Mouse (Mus musculus) lung, adult 2 months (tissue): ENCODE measurements around the gene Otop1. TPM values are rescaled to one million over a fixed set of nuclear protein-coding genes. Genes with fewer than 3 reads are reported as not detected.

Experiments used
- DNase-seq: peaks from one replicate; pipeline ENCODE4 v3.0.0; 2022
- H3K4me1 ChIP-seq: fragments of 200-500 bp; 2 replicates; pipeline ENCODE4 v1.6.1; 2011; ENCODE audit warnings: low read length; ENCODE audit not compliant: control insufficient read depth, insufficient read depth
- H3K4me3 ChIP-seq: fragments of 200-500 bp; replicated peaks from 2 replicates; pipeline ENCODE3; 2011; ENCODE audit warnings: low read depth, mild to moderate bottlenecking, control low read depth, low read length; ENCODE audit errors: extremely low read depth
- CTCF ChIP-seq: fragments of 200-500 bp; IDR thresholded peaks from 2 replicates; pipeline ENCODE4 v1.5.1; 2011; ENCODE audit warnings: mild to moderate bottlenecking, low read length, control low read depth; ENCODE audit not compliant: insufficient read depth
- POLR2A ChIP-seq: fragments of 200-500 bp; IDR thresholded peaks from 2 replicates; pipeline ENCODE4 v1.6.1; 2011; ENCODE audit warnings: low read depth, mild to moderate bottlenecking, control low read depth, low read length, borderline replicate concordance; ENCODE audit errors: extremely low read depth
- WGBS: fragments of 180-500 bp; shearing (Covaris S2); methylation state at CpG from one replicate; pipeline ENCODE4 v1.1.7; 2018; 5-methylcytosine and 5-hydroxymethylcytosine counted together
- polyA plus RNA-seq: library from polyadenylated mRNA; depleted of rRNA; stranded (reverse); fragments of >200 nt; gene quantifications from 2 replicates; pipeline ENCODE4 v1.2.3, GENCODE M21; 2012

Gene Otop1
- polyA plus RNA-seq, 1 experiment, result 3.1 TPM

DNA sequence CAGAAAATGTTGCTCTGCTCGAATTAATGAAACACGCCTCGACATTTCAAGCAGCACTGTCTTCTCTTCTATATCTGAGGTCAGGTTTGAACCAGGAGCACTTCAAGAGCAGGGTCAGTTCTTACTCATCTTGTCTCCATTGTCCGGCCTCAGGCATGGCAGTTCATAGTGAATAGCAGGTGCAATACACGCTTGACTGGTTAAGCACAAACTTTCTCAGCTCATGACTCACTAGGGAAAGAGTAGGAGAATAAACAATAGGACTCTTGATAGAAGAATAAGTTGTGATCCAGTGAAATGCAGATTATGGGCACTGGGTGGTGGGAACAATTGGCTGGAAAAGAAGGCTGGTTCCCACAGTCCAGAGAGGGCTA is 17.0 kb upstream of the Otop1 start:
- DNase-seq, result no peak
- TF ChIP-seq POLR2A (no peak), CTCF (no peak)
- no peaks in the 10 kb centered on the region; the same call in 1 of the 2 replicates for H3K4me1 ChIP-seq
- 90% methylated on average over 5 of the region's 5 CpGs for WGBS
- H3K4me3 ChIP-seq, result no peak overlapping the region

DNA sequence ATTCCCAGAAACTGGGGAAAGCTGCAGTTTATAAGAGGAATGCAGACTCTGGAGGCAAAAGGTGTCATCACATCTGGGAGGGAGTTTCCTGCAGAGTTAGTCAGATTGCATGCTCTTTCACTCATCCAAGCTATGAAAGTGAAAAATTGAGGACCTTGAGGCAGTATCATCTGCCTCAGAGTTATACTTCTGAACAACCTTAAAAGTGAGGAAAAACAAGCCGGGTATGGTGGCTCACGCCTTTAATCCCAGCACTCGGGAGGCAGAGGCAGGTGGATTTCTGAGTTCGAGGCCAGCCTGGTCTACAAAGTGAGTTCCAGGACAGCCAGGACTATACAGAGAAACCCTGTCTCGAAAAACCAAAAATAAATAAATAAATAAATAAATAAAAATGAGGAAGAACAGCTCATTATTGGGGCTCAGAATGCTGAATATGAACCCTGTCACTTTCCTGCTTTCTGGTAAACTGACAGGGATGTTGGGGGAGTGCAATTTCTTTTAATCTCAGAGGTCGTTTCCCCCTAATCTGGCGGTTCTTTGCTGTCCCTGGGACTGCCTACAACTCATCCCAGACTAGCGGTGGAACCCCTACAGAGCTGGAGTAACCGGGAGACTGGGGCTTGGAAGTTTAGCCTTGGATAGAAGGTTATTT is 16.2 kb upstream of the Otop1 start:
- DNase-seq, result no peak
- Histone ChIP-seq H3K4me1 (no peaks in the 10 kb centered on the region; the same call in 1 of the 2 replicates), H3K4me3 (peak overlapping the region; percentile 98)
- TF ChIP-seq POLR2A (no peak), CTCF (no peak)
- WGBS, result 43% methylated on average over 9 of the region's 9 CpGs

DNA sequence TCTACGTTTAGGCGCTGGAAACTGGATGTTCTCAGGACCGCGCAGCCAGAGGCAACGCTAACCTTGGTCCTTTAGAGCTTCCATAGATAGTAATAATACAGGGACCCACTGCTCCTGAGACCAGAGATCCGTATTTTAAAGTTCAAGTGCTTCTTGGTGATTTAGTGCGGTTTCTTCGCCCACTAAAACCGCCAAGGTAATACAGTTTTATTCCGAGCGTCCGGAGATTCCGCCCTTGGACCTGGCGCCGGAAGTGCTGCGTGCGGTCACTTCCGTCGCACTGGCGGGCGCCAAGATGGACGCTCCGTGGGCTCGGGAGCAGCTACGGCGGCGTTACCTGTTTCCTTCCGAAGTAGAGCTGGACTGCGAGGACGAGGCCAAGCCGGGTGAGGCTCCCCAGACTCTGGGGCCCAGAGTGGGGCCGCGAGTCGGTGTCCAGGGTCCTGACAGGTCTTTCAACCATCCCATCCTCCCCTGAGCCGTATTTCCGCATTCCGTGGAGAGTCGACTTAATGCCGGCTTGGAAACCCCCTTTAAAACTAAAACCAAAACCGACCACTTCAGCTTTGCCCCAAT is 15.6 kb upstream of the Otop1 start, which contains the start of gene Tmem128:
TSS of gene Tmem128 (plus strand) at position 79 of the 576 bp plus-strand sequence.
- TF ChIP-seq CTCF (no peak), POLR2A (peak; percentile 89)
- under 1% methylated on average over 40 of the region's 40 CpGs for WGBS
- DNase-seq, result peak; percentile 75
- H3K4me1 ChIP-seq, result no peaks in the 10 kb centered on the region; the same call in 1 of the 2 replicates
- peak within 1 kb of the TSS; percentile 98 for H3K4me3 ChIP-seq

DNA sequence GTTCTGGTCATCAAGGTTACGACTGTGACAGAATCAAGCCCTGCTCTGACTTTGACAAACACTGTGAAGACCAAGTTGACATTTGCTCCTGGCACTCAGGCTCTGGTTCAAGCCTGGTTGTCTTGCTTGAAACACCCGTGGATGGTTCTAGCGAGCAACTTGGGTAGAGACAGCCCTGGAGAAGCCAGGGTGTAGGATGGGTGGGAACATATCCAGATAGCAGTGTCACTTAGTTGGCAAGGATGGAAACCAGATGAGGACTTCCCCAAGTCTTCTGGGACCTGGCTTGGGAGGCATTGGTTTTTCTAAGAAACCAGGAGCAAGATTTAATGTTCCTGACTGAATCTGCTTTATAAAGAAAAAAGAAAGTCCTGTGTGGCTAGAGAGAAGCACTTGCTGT is 4.8 kb upstream of the Otop1 start:
- 84% methylated on average over 3 of the region's 3 CpGs for WGBS

DNA sequence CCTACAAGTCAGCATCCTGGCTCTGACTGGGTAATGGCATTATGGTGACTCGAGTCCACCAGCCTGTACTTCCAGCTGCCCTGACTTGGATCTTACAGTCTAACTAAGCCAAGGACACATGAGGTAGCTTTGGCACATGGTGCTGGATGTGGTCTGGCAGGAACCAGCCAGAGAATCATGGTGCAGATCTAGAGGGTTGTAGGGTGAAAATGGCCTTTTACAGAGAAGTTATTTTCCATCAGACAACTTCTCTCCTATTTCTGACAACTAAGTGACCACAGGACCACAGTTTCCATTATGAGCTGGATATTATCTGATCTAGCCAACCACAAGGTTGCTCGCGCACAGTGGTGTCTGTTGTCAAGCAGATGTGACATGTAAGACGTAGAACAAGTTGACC is 1.9 kb upstream of the Otop1 start:
- 83% methylated on average over 4 of the region's 4 CpGs for WGBS
- DNase-seq, result no peak
- no peak overlapping the region for H3K4me3 ChIP-seq
- no peaks in the 10 kb centered on the region for H3K4me1 ChIP-seq
- no peak for TF ChIP-seq POLR2A
- TF ChIP-seq CTCF, result no peak

More for the DNA sequence above, 4.8 kb upstream of the Otop1 start:
- no peak for DNase-seq
- TF ChIP-seq POLR2A (no peak), CTCF (no peak)
- H3K4me3 ChIP-seq, result no peak overlapping the region
- H3K4me1 ChIP-seq, result no peaks in the 10 kb centered on the region

DNA sequence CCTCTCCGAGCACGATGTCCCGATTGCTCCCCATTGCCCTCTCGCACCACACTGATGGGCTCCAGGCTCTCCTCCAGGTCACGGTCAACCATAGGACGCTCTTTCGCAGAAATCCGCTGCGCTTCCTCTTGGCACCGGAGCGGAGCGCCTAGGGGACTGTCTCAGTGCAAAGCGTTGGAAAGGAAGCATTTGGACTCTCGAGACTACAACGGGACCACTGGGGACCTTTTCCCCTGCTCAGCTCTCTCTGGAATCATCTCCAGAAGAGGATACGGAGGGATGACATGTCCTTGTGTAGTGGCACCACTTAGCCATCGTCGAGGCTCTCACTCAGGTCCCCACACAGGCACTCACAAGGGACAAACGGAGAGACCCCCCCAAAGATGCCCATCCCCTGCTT is 679 bp downstream of the Otop1 start:
- WGBS, result 2% methylated on average over 19 of the region's 19 CpGs
- DNase-seq, result no peak
- Histone ChIP-seq H3K4me3 (no peak overlapping the region), H3K4me1 (no peaks in the 10 kb centered on the region)
- TF ChIP-seq POLR2A, result no peak
- TF ChIP-seq CTCF, result no peak

DNA sequence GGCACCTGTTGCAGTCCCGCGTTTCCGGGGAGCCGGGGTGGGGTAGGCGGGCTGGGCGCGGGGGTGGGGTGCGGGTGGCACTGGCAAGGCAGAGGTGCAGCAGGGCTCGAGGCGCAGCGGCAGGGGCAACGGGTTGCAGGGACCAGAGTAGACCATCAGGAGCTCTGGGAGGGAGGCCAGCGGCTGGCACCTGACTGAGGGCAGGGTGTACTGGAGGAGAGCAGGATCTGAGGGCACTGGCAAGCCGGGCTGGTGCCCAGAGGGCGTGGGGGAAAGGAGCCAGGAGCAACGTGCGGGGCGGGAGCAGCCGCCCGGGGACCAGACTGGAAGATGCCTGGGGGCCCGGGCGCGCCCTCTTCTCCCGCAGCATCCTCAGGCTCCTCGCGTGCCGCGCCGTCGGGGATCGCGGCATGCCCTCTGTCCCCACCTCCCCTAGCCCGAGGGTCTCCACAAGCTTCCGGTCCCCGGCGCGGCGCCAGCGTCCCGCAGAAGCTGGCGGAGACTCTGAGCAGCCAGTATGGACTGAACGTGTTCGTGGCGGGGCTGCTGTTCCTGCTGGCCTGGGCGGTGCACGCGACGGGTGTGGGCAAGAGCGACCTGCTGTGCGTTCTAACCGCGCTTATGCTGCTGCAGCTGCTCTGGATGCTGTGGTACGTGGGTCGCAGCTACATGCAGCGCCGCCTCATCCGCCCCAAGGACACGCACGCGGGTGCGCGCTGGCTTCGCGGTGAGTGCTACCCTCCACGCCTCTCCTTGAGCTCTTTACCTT is 1.5 kb downstream of the Otop1 start:
- Histone ChIP-seq H3K4me1 (no peaks in the 10 kb centered on the region), H3K4me3 (no peak overlapping the region)
- no peak for DNase-seq
- 2% methylated on average over 65 of the region's 65 CpGs for WGBS
- TF ChIP-seq CTCF (no peak), POLR2A (no peak)

DNA sequence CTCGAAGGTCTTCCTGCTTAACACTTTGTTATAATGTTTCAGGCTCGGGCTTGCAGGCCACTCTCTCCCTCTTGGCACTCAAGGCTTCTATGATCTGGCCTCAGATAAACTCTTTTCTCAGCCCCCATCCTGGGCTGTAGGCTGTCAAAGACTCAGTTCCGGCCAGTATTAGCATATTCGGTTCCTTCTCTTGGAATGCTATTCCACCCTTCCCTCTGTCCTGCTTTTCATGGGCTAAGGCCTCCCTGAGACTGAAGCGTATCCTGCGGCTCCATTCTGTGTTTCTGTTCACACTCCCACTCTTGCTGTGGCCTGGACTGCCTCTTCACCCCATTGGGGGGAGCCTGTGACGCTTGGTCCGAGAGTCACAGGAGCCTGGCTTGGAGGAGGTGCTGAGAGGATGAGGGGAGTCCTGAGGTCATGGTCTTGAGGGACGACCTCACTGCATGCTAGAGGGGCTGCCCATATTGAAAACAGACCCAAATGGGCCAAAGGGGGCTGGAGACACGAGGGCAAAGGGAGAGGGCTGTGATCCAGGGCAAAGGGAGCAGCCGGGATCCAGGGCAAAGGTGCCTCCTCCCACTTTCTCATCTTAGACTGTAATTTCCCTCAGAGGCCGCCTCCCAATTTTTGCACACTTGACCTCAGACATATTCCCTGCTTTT is 2.3 kb downstream of the Otop1 start:
- WGBS, result 16% methylated on average over 12 of the region's 12 CpGs
- TF ChIP-seq CTCF (no peak), POLR2A (no peak)
- no peak for DNase-seq
- Histone ChIP-seq H3K4me3 (no peak overlapping the region), H3K4me1 (no peaks in the 10 kb centered on the region)

DNA sequence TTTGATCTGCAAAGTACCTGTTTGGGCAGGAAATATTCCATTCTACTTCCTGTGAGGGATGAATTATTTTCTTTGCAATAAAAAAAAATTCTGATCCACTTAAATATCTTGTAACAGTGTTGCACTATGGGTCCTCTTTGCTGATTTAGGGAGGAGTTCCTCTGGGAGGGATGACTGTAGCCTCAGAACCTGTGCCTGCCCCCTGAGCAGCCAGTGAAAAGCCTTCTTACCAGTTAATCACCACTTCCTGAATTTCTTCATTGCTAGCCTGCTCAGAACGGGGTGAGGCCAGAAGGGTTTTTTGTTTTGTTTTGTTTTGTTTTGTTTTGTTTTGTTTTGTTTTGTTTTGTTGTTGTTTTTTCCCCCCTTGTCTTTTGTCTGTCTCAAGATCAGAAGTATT is 4.3 kb downstream of the Otop1 start:
- H3K4me3 ChIP-seq, result no peak overlapping the region
- 25% methylated on average over 1 of the region's 1 CpGs for WGBS

DNA sequence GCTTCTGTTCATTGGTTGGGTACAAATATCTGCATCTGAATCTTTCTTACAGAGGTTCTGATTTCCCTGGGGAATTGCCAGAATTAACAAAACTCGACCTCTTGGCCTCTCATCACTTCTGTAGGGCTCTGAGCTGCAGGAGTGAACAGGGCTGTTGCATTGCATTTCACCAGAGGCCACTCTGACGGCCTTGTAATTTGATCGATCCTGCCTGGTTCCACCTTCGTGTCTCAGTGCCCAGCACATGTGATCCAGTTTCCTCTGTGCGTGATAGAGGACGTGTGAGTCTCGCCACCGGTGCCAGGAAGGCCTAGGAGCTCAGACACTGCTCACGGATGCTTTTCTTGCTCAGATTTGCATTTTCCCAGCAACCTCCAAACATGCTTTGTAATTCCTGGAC is 10.0 kb downstream of the Otop1 start:
- no peak for DNase-seq
- no peak for TF ChIP-seq POLR2A
- no peak for TF ChIP-seq CTCF
- Histone ChIP-seq H3K4me3 (no peak overlapping the region), H3K4me1 (no peaks in the 10 kb centered on the region)
- WGBS, result 65% methylated on average over 9 of the region's 9 CpGs

More for the DNA sequence above, 4.3 kb downstream of the Otop1 start:
- TF ChIP-seq POLR2A, result no peak
- no peak for TF ChIP-seq CTCF
- no peaks in the 10 kb centered on the region for H3K4me1 ChIP-seq
- DNase-seq, result no peak

DNA sequence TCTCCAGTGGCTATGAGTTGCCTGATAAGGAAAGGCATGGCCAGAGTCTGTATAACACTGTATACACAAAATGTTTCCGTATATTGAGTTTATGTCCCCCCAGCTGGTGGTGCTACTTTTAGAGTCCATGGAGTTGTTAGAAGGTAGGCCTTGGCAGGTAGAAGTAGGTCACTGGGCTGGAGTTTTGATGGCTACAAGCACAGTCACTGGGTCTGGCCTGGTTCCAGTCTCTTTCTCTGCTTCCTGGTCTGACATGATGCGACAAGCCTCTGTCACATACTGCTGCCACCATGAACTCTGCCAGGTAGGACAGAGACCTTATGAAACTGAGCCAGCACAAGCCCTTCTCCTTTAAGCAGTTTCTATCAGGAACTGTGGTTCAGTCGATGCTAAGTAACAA is 12.7 kb downstream of the Otop1 start:
- TF ChIP-seq POLR2A (no peak), CTCF (no peak)
- no peaks in the 10 kb centered on the region for H3K4me1 ChIP-seq
- DNase-seq, result no peak
- WGBS, result 79% methylated on average over 3 of the region's 3 CpGs
- no peak overlapping the region for H3K4me3 ChIP-seq
